In genomic region chr11:119176389-119177179, GRCm38 (mm10) we compare ENCODE assay signal across 10 mouse cellular contexts. TPM values are rescaled to one million over a fixed set of nuclear protein-coding genes. Genes with fewer than 3 reads are reported as not detected.
DNase-seq lines count a peak whose midpoint lies in the region; ATAC-seq and TF ChIP-seq lines count a peak whose summit lies in the region.
"Had no signal": no experiment of that assay in that cellular context is flagged by ENCODE, and none has a peak within 500 bp of the region (broad histone marks: within the 10 kb centered on the region; RNA-seq: fewer than 3 reads in every experiment).

No protein-coding gene starts in this region.

- WGBS in forebrain, embryonic 16.5 days = 67% methylated on average over 27 of the region's 27 CpGs
- 9% methylated on average over 25 of the region's 27 CpGs for WGBS in kidney, embryonic 14.5 days
- 40% methylated on average over 25 of the region's 27 CpGs for WGBS in midbrain, embryonic 14.5 days

- CTCF ChIA-PET in Patski (lab: Charles Lee) = interaction anchor here (1.2 kb wide), 1 partner anchor 12 kb away, joined by 3 read pairs; no protein-coding TSS in a partner anchor

- H3K36me3 ChIP-seq in forebrain, embryonic 16.5 days (ENCODE audit: control insufficient read depth, insufficient read depth) = no peaks in the 10 kb centered on the region
- no peaks in the 10 kb centered on the region for H3K36me3 ChIP-seq in kidney, embryonic 14.5 days (ENCODE audit: control insufficient read depth, insufficient read depth, low read length)
- 0 out of 2 replicates have a peak, but pooled peaks cover 6% of the 10 kb centered on the region for H3K36me3 ChIP-seq in midbrain, embryonic 14.5 days (ENCODE audit: control insufficient read depth, insufficient read depth, low read length)

- peak; percentile 32 for ATAC-seq in Patski
- ATAC-seq in forebrain, embryonic 16.5 days = 0 out of 2 replicates have a peak, but pooled peaks have one; percentile 13
- ATAC-seq in kidney, embryonic 14.5 days (ENCODE audit: low FRiP score, low TSS enrichment) = peak; percentile 91
- peak; percentile 14; the same call in 1 of the 2 replicates for ATAC-seq in midbrain, embryonic 14.5 days (ENCODE audit: low FRiP score, low TSS enrichment)
- no peak for ATAC-seq in cerebellum, adult (ENCODE audit: insufficient number of reproducible peaks, low FRiP score, low TSS enrichment)

- DNase-seq in Patski (ENCODE audit: low read depth, low spot score) = no peak
- peak; percentile 71 for DNase-seq in midbrain, embryonic 14.5 days
- DNase-seq in lung, postnatal 14 days = no peak
- DNase-seq in heart, postnatal 25 days (ENCODE audit: low spot score) = no peak
- DNase-seq in lung, postnatal 25 days (ENCODE audit: low spot score) = no peak
- DNase-seq: cerebellum, adult 9-10 months had no signal

- no peak overlapping the region for H3K27ac ChIP-seq in forebrain, embryonic 16.5 days (ENCODE audit: low read length)
- peak overlapping the region; percentile 74 for H3K27ac ChIP-seq in kidney, embryonic 14.5 days (ENCODE audit: low read depth, low read length)
- H3K27ac ChIP-seq in midbrain, embryonic 14.5 days (replicated peaks; ENCODE audit: low read depth, low read length) = peak overlapping the region; percentile 75

- no peaks in the 10 kb centered on the region for H3K27me3 ChIP-seq in Patski
- H3K27me3 ChIP-seq in forebrain, embryonic 16.5 days (replicated peaks; ENCODE audit: control insufficient read depth, insufficient read depth, low read length) = no peaks in the 10 kb centered on the region
- no peaks in the 10 kb centered on the region for H3K27me3 ChIP-seq in kidney, embryonic 14.5 days (ENCODE audit: control insufficient read depth, insufficient read depth, low read length)
- no peaks in the 10 kb centered on the region for H3K27me3 ChIP-seq in midbrain, embryonic 14.5 days (ENCODE audit: control insufficient read depth, insufficient read depth, low read length)

- POLR2A ChIA-PET in Patski (lab: Charles Lee) = interaction anchor here (1.2 kb wide), 1 partner anchor 10 kb away, joined by 3 read pairs; no protein-coding TSS in a partner anchor

- no peaks in the 10 kb centered on the region for H3K9me3 ChIP-seq in forebrain, embryonic 16.5 days (ENCODE audit: control insufficient read depth, low read length)
- no peaks in the 10 kb centered on the region for H3K9me3 ChIP-seq in kidney, embryonic 14.5 days (ENCODE audit: control insufficient read depth, low read length)
- no peaks in the 10 kb centered on the region for H3K9me3 ChIP-seq in midbrain, embryonic 14.5 days (ENCODE audit: control insufficient read depth, low read length)

- intact Hi-C loops in heart, postnatal 25 days (cut with DNase I) = no loop called here

- H3K9ac ChIP-seq in forebrain, embryonic 16.5 days (replicated peaks; ENCODE audit: low read depth, low read length) = no peak overlapping the region
- no peak overlapping the region; the same call in 1 of the 2 replicates for H3K9ac ChIP-seq in kidney, embryonic 14.5 days (ENCODE audit: low read depth, low read length)
- peak overlapping the region; percentile 40; the same call in 1 of the 2 replicates for H3K9ac ChIP-seq in midbrain, embryonic 14.5 days (replicated peaks; ENCODE audit: low read length)

- H3K4me1 ChIP-seq in forebrain, embryonic 16.5 days (replicated peaks; ENCODE audit: control insufficient read depth, insufficient read depth, low read length) = peaks cover 18% of the 10 kb centered on the region
- peaks cover 28% of the 10 kb centered on the region for H3K4me1 ChIP-seq in kidney, embryonic 14.5 days (ENCODE audit: control insufficient read depth, insufficient read depth, low read length)
- H3K4me1 ChIP-seq in midbrain, embryonic 14.5 days (ENCODE audit: control insufficient read depth, insufficient read depth, low read length) = peaks cover 26% of the 10 kb centered on the region

- H3K4me2 ChIP-seq in forebrain, embryonic 16.5 days (ENCODE audit: low read length) = no peak overlapping the region
- H3K4me2 ChIP-seq in kidney, embryonic 14.5 days (replicated peaks; ENCODE audit: low read depth, low read length) = peak overlapping the region; percentile 29
- H3K4me2 ChIP-seq in midbrain, embryonic 14.5 days (ENCODE audit: low read length) = peak overlapping the region; percentile 22

- no peak for TF ChIP-seq CTCF in Patski (IDR thresholded peaks at IDR 0.05)

- H3K4me3 ChIP-seq in forebrain, embryonic 16.5 days (replicated peaks; ENCODE audit: low read length) = no peak overlapping the region
- H3K4me3 ChIP-seq in kidney, embryonic 14.5 days (ENCODE audit: low read length) = no peak overlapping the region
- no peak overlapping the region for H3K4me3 ChIP-seq in midbrain, embryonic 14.5 days (replicated peaks; ENCODE audit: low read depth, low read length)
- H3K4me3 ChIP-seq: myocyte had no signal

- in situ Hi-C loops in Patski (cut with MboI; ENCODE audit: low pct_unique_long_range_greater_than_20kb) = no loop called here

RNA-seq across cellular contexts. Expression of gene Tbc1d16, which starts 51.7 kb away (rescaled TPM):
- 17.4 TPM for polyA plus RNA-seq in Patski (2021)
- polyA plus RNA-seq in forebrain, embryonic 16.5 days (2015; fragmentation: Nextera tagmentation; extraction: Ambion mirVana) = 52.3 and 54.6 TPM in 2 replicates
- 7.3 and 13.0 TPM in 2 replicates for polyA plus RNA-seq in kidney, embryonic 14.5 days (2014; fragmentation: Nextera tagmentation; extraction: Ambion mirVana)
- 36.1 and 41.1 TPM in 2 replicates for polyA plus RNA-seq in midbrain, embryonic 14.5 days (2014; fragmentation: Nextera tagmentation; extraction: Ambion mirVana)
- total RNA-seq in heart, postnatal 25 days (2021) = 10 to 100 TPM; 65.1 to 66.4 TPM

RNA-seq across cellular contexts. Expression of gene Ccdc40, which starts 51.8 kb away (rescaled TPM):
- 0.13 TPM for polyA plus RNA-seq in Patski (2021)
- polyA plus RNA-seq in forebrain, embryonic 16.5 days (2015; fragmentation: Nextera tagmentation; extraction: Ambion mirVana) = 11.5 and 14.1 TPM in 2 replicates
- 5.6 and 6.4 TPM in 2 replicates for polyA plus RNA-seq in kidney, embryonic 14.5 days (2014; fragmentation: Nextera tagmentation; extraction: Ambion mirVana)
- polyA plus RNA-seq in midbrain, embryonic 14.5 days (2014; fragmentation: Nextera tagmentation; extraction: Ambion mirVana) = 12.2 and 13.3 TPM in 2 replicates
- total RNA-seq in heart, postnatal 25 days (2021) = not detected
